Mouse (Mus musculus) G1E (cell line): ENCODE measurements around the gene Tbc1d22a.

Source experiments
- CTCF ChIP-seq: IDR thresholded peaks from 2 replicates; pipeline ENCODE4 v1.5.1; 2012; ENCODE audit warnings: low read depth, low read length, inconsistent platforms, mixed read lengths
- GATA2 ChIP-seq: IDR thresholded peaks from 2 replicates; pipeline ENCODE4 v1.6.1; 2012; ENCODE audit warnings: low read depth, low read length, inconsistent platforms, borderline replicate concordance

GRCm38 (mm10) chr15:86473473-86473872 lies 259.2 kb downstream of the Tbc1d22a start:
- TF ChIP-seq CTCF (no peak), GATA2 (no peak)
